Mouse (Mus musculus): Measurements from ENCODE around the gene Supt3.

Supt3 gene

GRCm38 (mm10) chr17:44782366-44782765, 5.4 kb downstream of the Supt3 start:
- DNase-seq (ENCODE audit: low spot score), result no peak

- DNase-seq (ENCODE audit: low spot score), result no peak
Measured at GRCm38 (mm10) chr17:44783143-44783542, 6.2 kb downstream of the Supt3 start.

GRCm38 (mm10) chr17:44788982-44789747, 12.2 kb downstream of the Supt3 start:
- no peak for DNase-seq (ENCODE audit: low spot score)

GRCm38 (mm10) chr17:44792218-44792917, 15.4 kb downstream of the Supt3 start:
- no peak for DNase-seq (ENCODE audit: low spot score)

GRCm38 (mm10) chr17:44797331-44797730, 20.4 kb downstream of the Supt3 start:
- DNase-seq (ENCODE audit: low spot score), result no peak

- no peak for DNase-seq (ENCODE audit: low spot score)
Measured at GRCm38 (mm10) chr17:44807031-44807430, 30.1 kb downstream of the Supt3 start.

- DNase-seq (ENCODE audit: low spot score), result no peak
Measured at GRCm38 (mm10) chr17:44814508-44815175, 37.7 kb downstream of the Supt3 start, which contains the start of gene Runx2. Gene Runx2, minus strand, starts transcription at chr17:44814797.

GRCm38 (mm10) chr17:44818825-44819224, 41.9 kb downstream of the Supt3 start:
- no peak for DNase-seq (ENCODE audit: low spot score)

GRCm38 (mm10) chr17:44819816-44820215, 42.9 kb downstream of the Supt3 start:
- DNase-seq (ENCODE audit: low spot score), result no peak

- DNase-seq (ENCODE audit: low spot score), result no peak
Measured at GRCm38 (mm10) chr17:44821940-44822339, 45.0 kb downstream of the Supt3 start.

GRCm38 (mm10) chr17:44827124-44827523, 50.2 kb downstream of the Supt3 start:
- DNase-seq (ENCODE audit: low spot score), result no peak

- no peak for DNase-seq (ENCODE audit: low spot score)
Measured at GRCm38 (mm10) chr17:44827964-44828363, 51.0 kb downstream of the Supt3 start.

GRCm38 (mm10) chr17:44829587-44829986, 52.6 kb downstream of the Supt3 start:
- DNase-seq (ENCODE audit: low spot score), result no peak

- DNase-seq (ENCODE audit: low spot score), result no peak
Measured at GRCm38 (mm10) chr17:44831201-44831600, 54.2 kb downstream of the Supt3 start.

- no peak for DNase-seq (ENCODE audit: low spot score)
Measured at GRCm38 (mm10) chr17:44842184-44842583, 65.2 kb downstream of the Supt3 start.

- DNase-seq (ENCODE audit: low spot score), result no peak
Measured at GRCm38 (mm10) chr17:44863165-44863564, 86.2 kb downstream of the Supt3 start.

- DNase-seq (ENCODE audit: low spot score), result no peak
Measured at GRCm38 (mm10) chr17:44893592-44893991, 116.6 kb downstream of the Supt3 start.

- no peak for DNase-seq (ENCODE audit: low spot score)
Measured at GRCm38 (mm10) chr17:44943536-44944090, 166.7 kb downstream of the Supt3 start.

GRCm38 (mm10) chr17:44945333-44945732, 168.4 kb downstream of the Supt3 start:
- DNase-seq (ENCODE audit: low spot score), result no peak

GRCm38 (mm10) chr17:44948321-44948720, 171.4 kb downstream of the Supt3 start:
- DNase-seq (ENCODE audit: low spot score), result no peak

- DNase-seq (ENCODE audit: low spot score), result no peak
Measured at GRCm38 (mm10) chr17:44956671-44957070, 179.7 kb downstream of the Supt3 start.

GRCm38 (mm10) chr17:44963051-44963798, 186.3 kb downstream of the Supt3 start:
- DNase-seq (ENCODE audit: low spot score), result no peak

All from testis, postnatal 10 days (tissue).